Mouse (Mus musculus): ENCODE results near the gene Pask. TPM values are rescaled to one million over a fixed set of nuclear protein-coding genes. Genes with fewer than 3 reads are reported as not detected.

Pask gene
- total and polyA plus RNA-seq, 3 experiments, result 10.2 to 18.0 (median 11.7) TPM

GRCm38 (mm10) chr1:93377307-93377706 is 34.0 kb upstream of the Pask start:
- H3K79me2 ChIP-seq (replicated peaks; ENCODE audit: control insufficient read depth, extremely low read depth, insufficient read depth, poor library complexity, severe bottlenecking), result no peaks in the 10 kb centered on the region
- H3K36me3 ChIP-seq (replicated peaks in 1 of 2; ENCODE audit: control insufficient read depth in 1 of 2, insufficient read depth in 1 of 2, low read length in 1 of 2), result peaks cover 0 to 3% of the 10 kb centered on the region in 2 experiments
- peaks cover 6 to 17% of the 10 kb centered on the region in 2 experiments for H3K4me1 ChIP-seq (ENCODE audit: control insufficient read depth in 1 of 2, insufficient read depth in 2 of 2)
- no peak for DNase-seq (ENCODE audit: extremely low read depth)
- dilution Hi-C loops (cut with MboI; ENCODE audit: extremely low pct_ligation_motif_present, extremely low pct_unique_long_range_greater_than_20kb, low sequenced_read_pairs), result no loop called here
- H3K27me3 ChIP-seq (replicated peaks), result peaks cover 1% of the 10 kb centered on the region
- H3K9me3 ChIP-seq (replicated peaks; ENCODE audit: low read length), result no peaks in the 10 kb centered on the region
- TF ChIP-seq ELF1 (IDR thresholded peaks at IDR 0.05; ENCODE audit: low read depth, low read length) (no peak), MAZ (IDR thresholded peaks at IDR 0.05; ENCODE audit: low read depth, low read length) (no peak), MAFK (IDR thresholded peaks at IDR 0.05; ENCODE audit: insufficient replicate concordance, low read length) (no peak), RCOR1 (conservative IDR thresholded peaks at IDR 0.05; ENCODE audit: low read depth, low read length) (no peak), MEF2A (IDR thresholded peaks at IDR 0.05; ENCODE audit: borderline replicate concordance, low read depth, low read length) (no peak), MYC (IDR thresholded peaks at IDR 0.05; ENCODE audit: low read depth, low read length) (no peak), ZKSCAN1 (IDR thresholded peaks at IDR 0.05; ENCODE audit: borderline replicate concordance, low read depth, low read length) (no peak), POLR2A (IDR thresholded peaks at IDR 0.05; ENCODE audit: low read depth, low read length) (no peak), SIN3A (IDR thresholded peaks at IDR 0.05; ENCODE audit: low read length) (no peak), USF2 (conservative IDR thresholded peaks at IDR 0.05; ENCODE audit: low read depth, low read length) (no peak), ZC3H11A (IDR thresholded peaks at IDR 0.05; ENCODE audit: low read depth, low read length) (no peak), PAX5 (IDR thresholded peaks at IDR 0.05; ENCODE audit: low read length) (no peak), SMC3 (IDR thresholded peaks at IDR 0.05; ENCODE audit: low read depth, low read length) (no peak), CHD2 (IDR thresholded peaks at IDR 0.05; ENCODE audit: low read length) (no peak), KAT2A (IDR thresholded peaks at IDR 0.05; ENCODE audit: insufficient replicate concordance, low read length) (no peak), HCFC1 (IDR thresholded peaks at IDR 0.05; ENCODE audit: low read depth, low read length) (no peak), UBTF (IDR thresholded peaks at IDR 0.05; ENCODE audit: low read depth, low read length) (no peak)
- H3K27ac ChIP-seq (ENCODE audit: insufficient read depth, low read depth), result no peak overlapping the region
- H3K4me2 ChIP-seq (ENCODE audit: insufficient read depth, low read depth, poor library complexity, severe bottlenecking), result no peak overlapping the region
- H3K9ac ChIP-seq (ENCODE audit: insufficient read depth, low read depth), result no peak overlapping the region
- in situ Hi-C loops (cut with MboI; ENCODE audit: low pct_ligation_motif_present, low pct_unique_long_range_greater_than_20kb, low sequenced_read_pairs), result no loop called here
- no peak overlapping the region for H3K4me3 ChIP-seq (replicated peaks in 1 of 3; ENCODE audit: low read depth in 2 of 3, low read length in 2 of 3, poor library complexity in 1 of 3)

GRCm38 (mm10) chr1:93373665-93374064 is 30.4 kb upstream of the Pask start, which contains the start of gene Ano7:
Ano7 (plus strand) TSS chr1:93373930.
- Histone ChIP-seq H3K27ac (ENCODE audit: insufficient read depth, low read depth) (no peak within 1 kb of the TSS), H3K4me3 (replicated peaks in 1 of 3; ENCODE audit: low read depth in 2 of 3, low read length in 2 of 3, poor library complexity in 1 of 3) (no peak within 1 kb of the TSS), H3K9ac (ENCODE audit: insufficient read depth, low read depth) (no peak within 1 kb of the TSS), H3K4me2 (ENCODE audit: insufficient read depth, low read depth, poor library complexity, severe bottlenecking) (no peak within 1 kb of the TSS), H3K9me3 (replicated peaks; ENCODE audit: low read length) (no peaks in the 10 kb centered on the region), H3K79me2 (replicated peaks; ENCODE audit: control insufficient read depth, extremely low read depth, insufficient read depth, poor library complexity, severe bottlenecking) (no peaks in the 10 kb centered on the region), H3K36me3 (replicated peaks in 1 of 2; ENCODE audit: control insufficient read depth in 1 of 2, insufficient read depth in 1 of 2, low read length in 1 of 2) (peaks cover 0 to 30% of the 10 kb centered on the region in 2 experiments), H3K4me1 (ENCODE audit: control insufficient read depth in 1 of 2, insufficient read depth in 2 of 2) (peaks cover 6 to 15% of the 10 kb centered on the region in 2 experiments), H3K27me3 (replicated peaks) (no peaks in the 10 kb centered on the region)
- dilution Hi-C loops (cut with MboI; ENCODE audit: extremely low pct_ligation_motif_present, extremely low pct_unique_long_range_greater_than_20kb, low sequenced_read_pairs), result no loop called here
- no peak for DNase-seq (ENCODE audit: extremely low read depth)
- in situ Hi-C loops (cut with MboI; ENCODE audit: low pct_ligation_motif_present, low pct_unique_long_range_greater_than_20kb, low sequenced_read_pairs), result no loop called here
- TF ChIP-seq BHLHE40 (IDR thresholded peaks at IDR 0.05; ENCODE audit: low read depth, low read length) (no peak), IRF4 (IDR thresholded peaks at IDR 0.05; ENCODE audit: low read depth, low read length) (no peak), ZMIZ1 (IDR thresholded peaks at IDR 0.05; ENCODE audit: low read depth, low read length) (no peak), ZC3H11A (IDR thresholded peaks at IDR 0.05; ENCODE audit: low read depth, low read length) (no peak), CTCF (conservative IDR thresholded peaks at IDR 0.05 in 1 of 2, IDR thresholded peaks at IDR 0.05 in 1 of 2; ENCODE audit: low read depth in 2 of 2, low read length in 2 of 2) (no peak), TCF12 (IDR thresholded peaks at IDR 0.05; ENCODE audit: low read depth, low read length) (no peak), MYC (IDR thresholded peaks at IDR 0.05; ENCODE audit: low read depth, low read length) (no peak), HCFC1 (IDR thresholded peaks at IDR 0.05; ENCODE audit: low read depth, low read length) (no peak), NRF1 (IDR thresholded peaks at IDR 0.05; ENCODE audit: low read depth, low read length) (no peak), CHD1 (IDR thresholded peaks at IDR 0.05; ENCODE audit: low read depth, low read length) (no peak), POLR2A (IDR thresholded peaks at IDR 0.05; ENCODE audit: low read depth, low read length) (no peak), GABPA (IDR thresholded peaks at IDR 0.05; ENCODE audit: insufficient replicate concordance, low read depth, low read length) (no peak), MAFK (IDR thresholded peaks at IDR 0.05; ENCODE audit: insufficient replicate concordance, low read length) (no peak), RAD21 (IDR thresholded peaks at IDR 0.05; ENCODE audit: low read depth, low read length) (no peak), NELFE (IDR thresholded peaks at IDR 0.05; ENCODE audit: low read depth, low read length) (no peak)
